Mouse (Mus musculus): ENCODE measurements around the gene Opcml. TPM values are rescaled to one million over a fixed set of nuclear protein-coding genes. Genes with fewer than 3 reads are reported as not detected.

The Opcml gene
- polyA plus RNA-seq, 1 experiment, result not detected

DNA sequence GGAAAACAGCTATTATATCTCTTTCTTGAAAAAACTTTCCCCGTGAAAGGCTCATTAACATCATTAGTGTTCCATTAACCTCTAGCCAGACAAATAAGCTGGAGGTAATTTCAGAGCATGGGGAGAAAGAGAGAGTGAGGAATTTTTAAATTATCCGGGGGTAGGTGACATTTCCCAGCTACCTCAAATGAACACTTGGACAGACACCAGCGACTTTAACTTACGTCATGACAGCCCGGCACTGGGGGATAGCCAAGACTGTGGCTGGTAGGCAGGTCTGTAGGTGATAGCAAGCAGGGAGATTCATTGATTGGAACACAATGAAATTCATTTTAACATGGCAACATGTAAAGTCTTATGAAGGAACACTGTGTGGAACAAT, 436.0 kb downstream of the Opcml start:
- Histone ChIP-seq H3K27me3 (ENCODE audit: control insufficient read depth, insufficient read depth, insufficient read length) (no peaks in the 10 kb centered on the region), H3ac (ENCODE audit: control insufficient read depth, insufficient read length) (no peak overlapping the region), H3K36me3 (ENCODE audit: control insufficient read depth, insufficient read depth) (no peaks in the 10 kb centered on the region), H3K4me2 (ENCODE audit: low read depth) (no peak overlapping the region), H3K79me2 (ENCODE audit: control insufficient read depth, insufficient read depth) (no peaks in the 10 kb centered on the region), H3K4me3 (no peak overlapping the region)
- TF ChIP-seq SRF (IDR thresholded peaks at IDR 0.05; ENCODE audit: control insufficient read depth, insufficient read length, low read depth) (no peak), POLR2A (IDR thresholded peaks at IDR 0.05; ENCODE audit: insufficient read length, low read depth) (no peak), MYOG (IDR thresholded peaks at IDR 0.05; ENCODE audit: control insufficient read depth in 1 of 3, insufficient read depth in 1 of 3, insufficient read length in 2 of 3, low read depth in 2 of 3) (no peak), REST (IDR thresholded peaks at IDR 0.05; ENCODE audit: insufficient read depth, insufficient read length) (no peak), E2F4 (IDR thresholded peaks at IDR 0.05; ENCODE audit: insufficient read depth) (no peak), MYOD1 (IDR thresholded peaks at IDR 0.05; ENCODE audit: control insufficient read depth in 1 of 3, insufficient read length in 2 of 3, low read depth in 2 of 3) (no peak), POLR2AphosphoS2 (IDR thresholded peaks at IDR 0.05; ENCODE audit: insufficient read length, low read depth) (no peak), MAX (IDR thresholded peaks at IDR 0.05; ENCODE audit: low read depth) (no peak), TCF12 (IDR thresholded peaks at IDR 0.05; ENCODE audit: insufficient read depth, poor library complexity, severe bottlenecking) (no peak), CEBPB (IDR thresholded peaks at IDR 0.05; ENCODE audit: insufficient read depth, poor library complexity, severe bottlenecking) (no peak), USF1 (IDR thresholded peaks at IDR 0.05; ENCODE audit: low read depth) (no peak), TCF3 (IDR thresholded peaks at IDR 0.05; ENCODE audit: insufficient read length, low read depth) (no peak)

GRCm38 (mm10) chr9:28238450-28238849, 447.9 kb downstream of the Opcml start:
- Histone ChIP-seq H3ac (ENCODE audit: control insufficient read depth, insufficient read length) (no peak overlapping the region), H3K27me3 (ENCODE audit: control insufficient read depth, insufficient read depth, insufficient read length) (no peaks in the 10 kb centered on the region), H3K79me2 (ENCODE audit: control insufficient read depth, insufficient read depth) (no peaks in the 10 kb centered on the region), H3K4me3 (no peak overlapping the region), H3K4me2 (ENCODE audit: low read depth) (no peak overlapping the region), H3K36me3 (ENCODE audit: control insufficient read depth, insufficient read depth) (no peaks in the 10 kb centered on the region)
- TF ChIP-seq MAX (IDR thresholded peaks at IDR 0.05; ENCODE audit: low read depth), result no peak
- TF ChIP-seq TCF3 (IDR thresholded peaks at IDR 0.05; ENCODE audit: insufficient read length, low read depth), result no peak
- TF ChIP-seq USF1 (IDR thresholded peaks at IDR 0.05; ENCODE audit: low read depth), result no peak
- no peak for TF ChIP-seq POLR2AphosphoS2 (IDR thresholded peaks at IDR 0.05; ENCODE audit: insufficient read length, low read depth)
- no peak for TF ChIP-seq POLR2A (IDR thresholded peaks at IDR 0.05; ENCODE audit: insufficient read length, low read depth)
- TF ChIP-seq E2F4 (IDR thresholded peaks at IDR 0.05; ENCODE audit: insufficient read depth), result no peak
- TF ChIP-seq TCF12 (IDR thresholded peaks at IDR 0.05; ENCODE audit: insufficient read depth, poor library complexity, severe bottlenecking), result no peak
- no peak for TF ChIP-seq REST (IDR thresholded peaks at IDR 0.05; ENCODE audit: insufficient read depth, insufficient read length)
- TF ChIP-seq SRF (IDR thresholded peaks at IDR 0.05; ENCODE audit: control insufficient read depth, insufficient read length, low read depth), result no peak

- Histone ChIP-seq H3K79me2 (ENCODE audit: control insufficient read depth, insufficient read depth) (no peaks in the 10 kb centered on the region), H3K27me3 (ENCODE audit: control insufficient read depth, insufficient read depth, insufficient read length) (no peaks in the 10 kb centered on the region), H3K4me3 (no peak overlapping the region), H3ac (ENCODE audit: control insufficient read depth, insufficient read length) (no peak overlapping the region), H3K4me2 (ENCODE audit: low read depth) (no peak overlapping the region), H3K36me3 (ENCODE audit: control insufficient read depth, insufficient read depth) (no peaks in the 10 kb centered on the region)
- TF ChIP-seq MYOD1 (IDR thresholded peaks at IDR 0.05; ENCODE audit: control insufficient read depth in 1 of 3, insufficient read length in 2 of 3, low read depth in 2 of 3) (no peak), E2F4 (IDR thresholded peaks at IDR 0.05; ENCODE audit: insufficient read depth) (no peak), REST (IDR thresholded peaks at IDR 0.05; ENCODE audit: insufficient read depth, insufficient read length) (no peak)
These were observed 457.3 kb downstream of the Opcml start for GRCm38 (mm10) chr9:28247742-28248503.

- no peaks in the 10 kb centered on the region for H3K27me3 ChIP-seq (ENCODE audit: control insufficient read depth, insufficient read depth, insufficient read length)
- no peaks in the 10 kb centered on the region for H3K36me3 ChIP-seq (ENCODE audit: control insufficient read depth, insufficient read depth)
- no peak overlapping the region for H3K4me2 ChIP-seq (ENCODE audit: low read depth)
- no peaks in the 10 kb centered on the region for H3K79me2 ChIP-seq (ENCODE audit: control insufficient read depth, insufficient read depth)
- H3ac ChIP-seq (ENCODE audit: control insufficient read depth, insufficient read length), result no peak overlapping the region
- TF ChIP-seq TCF3 (IDR thresholded peaks at IDR 0.05; ENCODE audit: insufficient read length, low read depth) (no peak), TCF12 (IDR thresholded peaks at IDR 0.05; ENCODE audit: insufficient read depth, poor library complexity, severe bottlenecking) (no peak), USF1 (IDR thresholded peaks at IDR 0.05; ENCODE audit: low read depth) (no peak)
- no peak overlapping the region for H3K4me3 ChIP-seq
These were observed 460.8 kb downstream of the Opcml start for GRCm38 (mm10) chr9:28251341-28251740.

GRCm38 (mm10) chr9:28255128-28255904, 464.7 kb downstream of the Opcml start:
- Histone ChIP-seq H3K27me3 (ENCODE audit: control insufficient read depth, insufficient read depth, insufficient read length) (no peaks in the 10 kb centered on the region), H3ac (ENCODE audit: control insufficient read depth, insufficient read length) (no peak overlapping the region), H3K4me3 (no peak overlapping the region), H3K4me2 (ENCODE audit: low read depth) (no peak overlapping the region), H3K36me3 (ENCODE audit: control insufficient read depth, insufficient read depth) (no peaks in the 10 kb centered on the region), H3K79me2 (ENCODE audit: control insufficient read depth, insufficient read depth) (no peaks in the 10 kb centered on the region)
- TF ChIP-seq USF1 (IDR thresholded peaks at IDR 0.05; ENCODE audit: low read depth) (no peak), SRF (IDR thresholded peaks at IDR 0.05; ENCODE audit: control insufficient read depth, insufficient read length, low read depth) (no peak), REST (IDR thresholded peaks at IDR 0.05; ENCODE audit: insufficient read depth, insufficient read length) (no peak), CEBPB (IDR thresholded peaks at IDR 0.05; ENCODE audit: insufficient read depth, poor library complexity, severe bottlenecking) (no peak), E2F4 (IDR thresholded peaks at IDR 0.05; ENCODE audit: insufficient read depth) (no peak), MYOG (IDR thresholded peaks at IDR 0.05; ENCODE audit: control insufficient read depth in 1 of 3, insufficient read depth in 1 of 3, insufficient read length in 2 of 3, low read depth in 2 of 3) (no peak), MYOD1 (IDR thresholded peaks at IDR 0.05; ENCODE audit: control insufficient read depth in 1 of 3, insufficient read length in 2 of 3, low read depth in 2 of 3) (no peak), POLR2AphosphoS2 (IDR thresholded peaks at IDR 0.05; ENCODE audit: insufficient read length, low read depth) (no peak)
